ENCODE assay signal across 37 mouse cellular contexts in genomic region chr9:65399934-65400333, GRCm38 (mm10). TPM values are rescaled to one million over a fixed set of nuclear protein-coding genes. Genes with fewer than 3 reads are reported as not detected.
DNase-seq lines count a peak whose midpoint lies in the region; ATAC-seq and TF ChIP-seq lines count a peak whose summit lies in the region.
"Had no signal": no experiment of that assay in that cellular context is flagged by ENCODE, and none has a peak within 500 bp of the region (broad histone marks: within the 10 kb centered on the region; RNA-seq: fewer than 3 reads in every experiment).

No protein-coding gene starts in this region.

- H3K27me3 ChIP-seq in heart, embryonic 16.5 days (ENCODE audit: control insufficient read depth, insufficient read depth, low read length) = no peaks in the 10 kb centered on the region
- peaks cover 4% of the 10 kb centered on the region; the same call in 1 of the 2 replicates for H3K27me3 ChIP-seq in neural tube, embryonic 13.5 days
- H3K27me3 ChIP-seq in neural tube, embryonic 15.5 days (replicated peaks) = 0 out of 2 replicates have a peak, but pooled peaks cover 2% of the 10 kb centered on the region
- no peaks in the 10 kb centered on the region for H3K27me3 ChIP-seq in lung, postnatal 0 days (replicated peaks; ENCODE audit: insufficient read depth, low read length)
- no peaks in the 10 kb centered on the region for H3K27me3 ChIP-seq in hindbrain, postnatal 0 days (ENCODE audit: insufficient read depth, low read length)
- H3K27me3 ChIP-seq: embryonic facial prominence, embryonic 15.5 days had no signal

- TF ChIP-seq CTCF in lung, postnatal 0 days (IDR thresholded peaks at IDR 0.05) = no peak
- no peak for TF ChIP-seq CTCF in hindbrain, postnatal 0 days (IDR thresholded peaks at IDR 0.05; ENCODE audit: low read depth)

- H3K9me3 ChIP-seq in heart, embryonic 16.5 days (replicated peaks; ENCODE audit: control insufficient read depth, low read length) = no peaks in the 10 kb centered on the region
- H3K9me3 ChIP-seq in neural tube, embryonic 13.5 days = no peaks in the 10 kb centered on the region
- H3K9me3 ChIP-seq in neural tube, embryonic 15.5 days (replicated peaks) = no peaks in the 10 kb centered on the region
- no peaks in the 10 kb centered on the region for H3K9me3 ChIP-seq in lung, postnatal 0 days (ENCODE audit: low read length)
- H3K9me3 ChIP-seq in hindbrain, postnatal 0 days (ENCODE audit: low read length) = no peaks in the 10 kb centered on the region
- H3K9me3 ChIP-seq: embryonic facial prominence, embryonic 10.5 days; embryonic facial prominence, embryonic 15.5 days; forebrain, embryonic 12.5 days; heart, embryonic 12.5 days; midbrain, embryonic 13.5 days had no signal

- H3K4me3 ChIP-seq in heart, embryonic 16.5 days (ENCODE audit: low read length) = peak overlapping the region; percentile 26; the same call in 1 of the 2 replicates
- H3K4me3 ChIP-seq in neural tube, embryonic 13.5 days = no peak overlapping the region
- H3K4me3 ChIP-seq in neural tube, embryonic 15.5 days (replicated peaks) = no peak overlapping the region
- peak overlapping the region; percentile 64 for H3K4me3 ChIP-seq in lung, postnatal 0 days (ENCODE audit: low read depth, low read length)
- no peak overlapping the region for H3K4me3 ChIP-seq in hindbrain, postnatal 0 days (ENCODE audit: low read length)
- H3K4me3 ChIP-seq: embryonic facial prominence, embryonic 10.5 days; embryonic facial prominence, embryonic 15.5 days; forebrain, embryonic 12.5 days; heart, embryonic 12.5 days; midbrain, embryonic 13.5 days had no signal

- no peak overlapping the region for H3K9ac ChIP-seq in heart, embryonic 16.5 days (ENCODE audit: low read length)
- no peak overlapping the region for H3K9ac ChIP-seq in neural tube, embryonic 13.5 days
- H3K9ac ChIP-seq in neural tube, embryonic 15.5 days (replicated peaks) = no peak overlapping the region
- H3K9ac ChIP-seq in lung, postnatal 0 days (replicated peaks; ENCODE audit: low read depth) = peak overlapping the region; percentile 1; the same call in 1 of the 2 replicates
- H3K9ac ChIP-seq in hindbrain, postnatal 0 days (replicated peaks; ENCODE audit: low read length) = no peak overlapping the region
- H3K9ac ChIP-seq: embryonic facial prominence, embryonic 15.5 days; forebrain, embryonic 12.5 days; forebrain, postnatal 0 days; heart, embryonic 12.5 days; hindbrain, embryonic 14.5 days; liver, embryonic 14.5 days; midbrain, embryonic 13.5 days had no signal

- no peak for DNase-seq in heart, postnatal 14 days
- peak; percentile 86 for DNase-seq in lung, postnatal 0 days (ENCODE audit: low spot score)
- DNase-seq in frontal cortex, postnatal 25 days (ENCODE audit: low spot score in 2 of 2) = no peak
- no peak for DNase-seq in hindbrain, postnatal 0 days (ENCODE audit: low spot score)
- DNase-seq: adrenal gland, adult 2 months; adrenal gland, postnatal 36 days; cerebellum, adult 8-10 months; cerebellum, postnatal 25 days; forebrain, postnatal 0 days; gastrocnemius, postnatal 25 days; heart, adult 11 months; kidney, adult 11 months; kidney, postnatal 10 days; liver; spleen, adult 18-20 months; thymus, postnatal 14 days had no signal

- no peak overlapping the region for H3K27ac ChIP-seq in heart, embryonic 16.5 days (ENCODE audit: low read length)
- H3K27ac ChIP-seq in neural tube, embryonic 13.5 days (replicated peaks) = no peak overlapping the region
- H3K27ac ChIP-seq in neural tube, embryonic 15.5 days (replicated peaks) = no peak overlapping the region
- peak overlapping the region; percentile 85 for H3K27ac ChIP-seq in lung, postnatal 0 days (ENCODE audit: low read length)
- no peak overlapping the region for H3K27ac ChIP-seq in hindbrain, postnatal 0 days
- H3K27ac ChIP-seq: embryonic facial prominence, embryonic 10.5 days; embryonic facial prominence, embryonic 15.5 days; forebrain, embryonic 12.5 days; hindbrain, embryonic 14.5 days; liver, embryonic 14.5 days; macrophage; midbrain, embryonic 13.5 days had no signal

- peaks cover 15% of the 10 kb centered on the region for H3K4me1 ChIP-seq in heart, embryonic 16.5 days (ENCODE audit: control insufficient read depth, insufficient read depth, low read length)
- peaks cover 11% of the 10 kb centered on the region for H3K4me1 ChIP-seq in neural tube, embryonic 13.5 days (replicated peaks)
- H3K4me1 ChIP-seq in neural tube, embryonic 15.5 days = peaks cover 14% of the 10 kb centered on the region
- peaks cover 15% of the 10 kb centered on the region for H3K4me1 ChIP-seq in lung, postnatal 0 days (ENCODE audit: insufficient read depth, low read depth, low read length)
- peaks cover 6% of the 10 kb centered on the region for H3K4me1 ChIP-seq in hindbrain, postnatal 0 days (ENCODE audit: insufficient read depth, low read length)

- ATAC-seq in heart, embryonic 16.5 days (replicated peaks; ENCODE audit: extremely low read depth, insufficient read depth, low FRiP score) = no peak
- no peak for ATAC-seq in neural tube, embryonic 13.5 days (ENCODE audit: low read depth)
- no peak for ATAC-seq in neural tube, embryonic 15.5 days (ENCODE audit: low FRiP score)
- peak; percentile 76 for ATAC-seq in lung, postnatal 0 days
- no peak for ATAC-seq in hindbrain, postnatal 0 days
- ATAC-seq: CD4-positive, CD25-positive, alpha-beta regulatory T cell, adult 4 months; forebrain, postnatal 0 days; inflammation-experienced regulatory T-cells, adult 6 months; midbrain, embryonic 13.5 days had no signal

- peak; percentile 93 for TF ChIP-seq EP300 in lung, postnatal 0 days (IDR thresholded peaks at IDR 0.05)

- WGBS in heart, embryonic 16.5 days = 82% methylated on average over 6 of the region's 6 CpGs
- WGBS in neural tube, embryonic 13.5 days = 90% methylated on average over 6 of the region's 6 CpGs
- WGBS in neural tube, embryonic 15.5 days = 91% methylated on average over 6 of the region's 6 CpGs
- 34% methylated on average over 6 of the region's 6 CpGs for WGBS in lung, postnatal 0 days
- WGBS in hindbrain, postnatal 0 days = 83% methylated on average over 6 of the region's 6 CpGs

- H3K36me3 ChIP-seq in heart, embryonic 16.5 days (ENCODE audit: control insufficient read depth, insufficient read depth) = no peaks in the 10 kb centered on the region
- no peaks in the 10 kb centered on the region for H3K36me3 ChIP-seq in neural tube, embryonic 13.5 days
- no peaks in the 10 kb centered on the region for H3K36me3 ChIP-seq in neural tube, embryonic 15.5 days
- no peaks in the 10 kb centered on the region for H3K36me3 ChIP-seq in lung, postnatal 0 days (ENCODE audit: insufficient read depth, low read length)
- H3K36me3 ChIP-seq in hindbrain, postnatal 0 days (ENCODE audit: insufficient read depth, low read length) = no peaks in the 10 kb centered on the region
- H3K36me3 ChIP-seq: embryonic facial prominence, embryonic 10.5 days; embryonic facial prominence, embryonic 15.5 days; forebrain, embryonic 12.5 days; heart, embryonic 12.5 days; midbrain, embryonic 13.5 days had no signal

- intact Hi-C loops in heart, postnatal 14 days (cut with DNase I) = no loop called here

- H3K4me2 ChIP-seq in heart, embryonic 16.5 days (ENCODE audit: low read depth, low read length) = peak overlapping the region; percentile 12; the same call in 1 of the 2 replicates
- peak overlapping the region; percentile 76; the same call in 1 of the 2 replicates for H3K4me2 ChIP-seq in neural tube, embryonic 13.5 days
- H3K4me2 ChIP-seq in neural tube, embryonic 15.5 days = no peak overlapping the region
- H3K4me2 ChIP-seq in lung, postnatal 0 days (replicated peaks; ENCODE audit: low read depth, low read length) = peak overlapping the region; percentile 73
- H3K4me2 ChIP-seq in hindbrain, postnatal 0 days (ENCODE audit: low read depth, low read length) = no peak overlapping the region
- H3K4me2 ChIP-seq: embryonic facial prominence, embryonic 15.5 days; heart, embryonic 12.5 days; hindbrain, embryonic 14.5 days; midbrain, embryonic 13.5 days had no signal

RNA-seq across cellular contexts. Expression of gene Rasl12, which starts 1.6 kb away (rescaled TPM):
- 8.4 and 11.6 TPM in 2 replicates for polyA plus RNA-seq in heart, embryonic 16.5 days (2015; fragmentation: Nextera tagmentation; extraction: Ambion mirVana)
- 10 to 100 TPM in 1 of 2 experiments, 1 to 10 TPM in 1; 9.7 to 11.6 TPM for total RNA-seq in heart, postnatal 14 days (2021)
- polyA plus RNA-seq in neural tube, embryonic 13.5 days (2015; fragmentation: Nextera tagmentation; extraction: Ambion mirVana) = 6.6 and 7.7 TPM in 2 replicates
- polyA plus RNA-seq in neural tube, embryonic 15.5 days (2015; fragmentation: Nextera tagmentation; extraction: Ambion mirVana) = 5.8 and 7.4 TPM in 2 replicates
- 73.2 and 84.4 TPM in 2 replicates for polyA plus RNA-seq in lung, postnatal 0 days (2015; fragmentation: Nextera tagmentation; extraction: Ambion mirVana)
- 6.2 and 7.0 TPM in 2 replicates for total RNA-seq in hindbrain, postnatal 0 days (2014; rRNA removed)
- 4.0 and 4.7 TPM in 2 replicates for polyA plus RNA-seq in hindbrain, postnatal 0 days (2015; fragmentation: Nextera tagmentation; extraction: Ambion mirVana)
- total RNA-seq: megakaryocyte-erythroid progenitor cell, adult 5-6 weeks had no signal
- polyA plus RNA-seq: CD4-positive, CD25-positive, alpha-beta regulatory T cell, adult 4 months; macrophage had no signal

RNA-seq across cellular contexts. Expression of gene Kbtbd13, which starts 8.5 kb away (rescaled TPM):
- 1.4 and 1.8 TPM in 2 replicates for polyA plus RNA-seq in heart, embryonic 16.5 days (2015; fragmentation: Nextera tagmentation; extraction: Ambion mirVana)
- 1 to 10 TPM; 1.2 to 1.4 TPM for total RNA-seq in heart, postnatal 14 days (2021)
- 0.32 and 0.47 TPM in 2 replicates for polyA plus RNA-seq in neural tube, embryonic 13.5 days (2015; fragmentation: Nextera tagmentation; extraction: Ambion mirVana)
- polyA plus RNA-seq in neural tube, embryonic 15.5 days (2015; fragmentation: Nextera tagmentation; extraction: Ambion mirVana) = 0.51 TPM in 2 replicates
- 2.4 and 2.9 TPM in 2 replicates for polyA plus RNA-seq in lung, postnatal 0 days (2015; fragmentation: Nextera tagmentation; extraction: Ambion mirVana)
- total RNA-seq in hindbrain, postnatal 0 days (2014; rRNA removed) = 1.0 and 1.3 TPM in 2 replicates
- polyA plus RNA-seq in hindbrain, postnatal 0 days (2015; fragmentation: Nextera tagmentation; extraction: Ambion mirVana) = 0.46 and 0.50 TPM in 2 replicates
- total RNA-seq: megakaryocyte-erythroid progenitor cell, adult 5-6 weeks had no signal
- polyA plus RNA-seq: CD4-positive, CD25-positive, alpha-beta regulatory T cell, adult 4 months; inflammation-experienced regulatory T-cells, adult 6 months; macrophage had no signal

RNA-seq across cellular contexts. Expression of gene Slc51b, which starts 22.8 kb away (rescaled TPM):
- polyA plus RNA-seq in heart, embryonic 16.5 days (2015; fragmentation: Nextera tagmentation; extraction: Ambion mirVana) = 0.70 TPM in 1 of 2 replicates, not detected in the other
- not detected for total RNA-seq in heart, postnatal 14 days (2021)
- not detected in 2 replicates for polyA plus RNA-seq in neural tube, embryonic 13.5 days (2015; fragmentation: Nextera tagmentation; extraction: Ambion mirVana)
- polyA plus RNA-seq in neural tube, embryonic 15.5 days (2015; fragmentation: Nextera tagmentation; extraction: Ambion mirVana) = 0.27 TPM in 1 of 2 replicates, not detected in the other
- not detected in 2 replicates for polyA plus RNA-seq in lung, postnatal 0 days (2015; fragmentation: Nextera tagmentation; extraction: Ambion mirVana)
- not detected in 2 replicates for total RNA-seq in hindbrain, postnatal 0 days (2014; rRNA removed)
- not detected in 2 replicates for polyA plus RNA-seq in hindbrain, postnatal 0 days (2015; fragmentation: Nextera tagmentation; extraction: Ambion mirVana)
- total RNA-seq: adrenal gland, postnatal 36 days; forebrain, postnatal 0 days; gastrocnemius, postnatal 25 days; hematopoietic stem cell, adult 5-6 weeks; left cerebral cortex, adult 18-20 months; left cerebral cortex, postnatal 14 days; megakaryocyte-erythroid progenitor cell, adult 5-6 weeks had no signal
- polyA plus RNA-seq: adrenal gland, adult 2 months; brain, embryonic 14.5 days; CD4-positive, CD25-positive, alpha-beta regulatory T cell, adult 4 months; embryonic facial prominence, embryonic 10.5 days; embryonic facial prominence, embryonic 15.5 days; forebrain, embryonic 12.5 days; forebrain, postnatal 0 days; heart, embryonic 12.5 days; hindbrain, embryonic 14.5 days; inflammation-experienced regulatory T-cells, adult 6 months; limb, embryonic 11.5 days; macrophage; midbrain, embryonic 13.5 days; neural tube, embryonic 14.5 days; urinary bladder, adult 2 months had no signal

RNA-seq across cellular contexts. Expression of gene Mtfmt, which starts 35.6 kb away (rescaled TPM):
- polyA plus RNA-seq in heart, embryonic 16.5 days (2015; fragmentation: Nextera tagmentation; extraction: Ambion mirVana) = 13.7 and 15.0 TPM in 2 replicates
- 1 to 10 TPM; 6.9 to 7.1 TPM for total RNA-seq in heart, postnatal 14 days (2021)
- 23.3 and 25.5 TPM in 2 replicates for polyA plus RNA-seq in neural tube, embryonic 13.5 days (2015; fragmentation: Nextera tagmentation; extraction: Ambion mirVana)
- 22.5 and 23.0 TPM in 2 replicates for polyA plus RNA-seq in neural tube, embryonic 15.5 days (2015; fragmentation: Nextera tagmentation; extraction: Ambion mirVana)
- 10.2 and 11.5 TPM in 2 replicates for polyA plus RNA-seq in lung, postnatal 0 days (2015; fragmentation: Nextera tagmentation; extraction: Ambion mirVana)
- total RNA-seq in hindbrain, postnatal 0 days (2014; rRNA removed) = 11.8 and 19.0 TPM in 2 replicates
- polyA plus RNA-seq in hindbrain, postnatal 0 days (2015; fragmentation: Nextera tagmentation; extraction: Ambion mirVana) = 16.4 and 18.9 TPM in 2 replicates

RNA-seq across cellular contexts. Expression of gene Ubap1l, which starts 39.1 kb away (rescaled TPM):
- 0.13 and 0.42 TPM in 2 replicates for polyA plus RNA-seq in heart, embryonic 16.5 days (2015; fragmentation: Nextera tagmentation; extraction: Ambion mirVana)
- total RNA-seq in heart, postnatal 14 days (2021) = under 1 TPM; 0.33 to 0.37 TPM
- polyA plus RNA-seq in neural tube, embryonic 13.5 days (2015; fragmentation: Nextera tagmentation; extraction: Ambion mirVana) = 1.6 and 2.0 TPM in 2 replicates
- polyA plus RNA-seq in neural tube, embryonic 15.5 days (2015; fragmentation: Nextera tagmentation; extraction: Ambion mirVana) = 2.3 and 3.6 TPM in 2 replicates
- 0.33 and 0.40 TPM in 2 replicates for polyA plus RNA-seq in lung, postnatal 0 days (2015; fragmentation: Nextera tagmentation; extraction: Ambion mirVana)
- 8.6 and 10.2 TPM in 2 replicates for total RNA-seq in hindbrain, postnatal 0 days (2014; rRNA removed)
- 2.4 and 2.6 TPM in 2 replicates for polyA plus RNA-seq in hindbrain, postnatal 0 days (2015; fragmentation: Nextera tagmentation; extraction: Ambion mirVana)
- total RNA-seq: hematopoietic stem cell, adult 5-6 weeks had no signal
- polyA plus RNA-seq: CD4-positive, CD25-positive, alpha-beta regulatory T cell, adult 4 months; embryonic facial prominence, embryonic 15.5 days; macrophage had no signal

Comparison
In these comparisons a context has a peak if more than half of its experiments do, and no peak if none do; other contexts are left out.
1. H3K4me2 ChIP-seq: peak in heart, embryonic 16.5 days (single experiment), neural tube, embryonic 13.5 days (single experiment) and lung, postnatal 0 days (single experiment); none in neural tube, embryonic 15.5 days (single experiment) and hindbrain, postnatal 0 days (single experiment).
2. H3K4me3 ChIP-seq: peak in heart, embryonic 16.5 days (single experiment) and lung, postnatal 0 days (single experiment); none in neural tube, embryonic 13.5 days (single experiment), neural tube, embryonic 15.5 days (single experiment) and hindbrain, postnatal 0 days (single experiment).